Mouse (Mus musculus) liver (tissue): ENCODE data around the gene Cpeb4.
A peak's percentile ranks its signal among the peaks of the same experiment; 100 is the strongest.
"Not testable (repeated sequence)": the region's sequence is repeated elsewhere in the genome, so short reads cannot be mapped to it uniquely, and the experiment has no call there.

Source experiments
- DNase-seq: peaks from one replicate; pipeline ENCODE4 v3.0.0-alpha.2; 2020; ENCODE audit warnings: mixed read lengths

Gene Cpeb4

DNA sequence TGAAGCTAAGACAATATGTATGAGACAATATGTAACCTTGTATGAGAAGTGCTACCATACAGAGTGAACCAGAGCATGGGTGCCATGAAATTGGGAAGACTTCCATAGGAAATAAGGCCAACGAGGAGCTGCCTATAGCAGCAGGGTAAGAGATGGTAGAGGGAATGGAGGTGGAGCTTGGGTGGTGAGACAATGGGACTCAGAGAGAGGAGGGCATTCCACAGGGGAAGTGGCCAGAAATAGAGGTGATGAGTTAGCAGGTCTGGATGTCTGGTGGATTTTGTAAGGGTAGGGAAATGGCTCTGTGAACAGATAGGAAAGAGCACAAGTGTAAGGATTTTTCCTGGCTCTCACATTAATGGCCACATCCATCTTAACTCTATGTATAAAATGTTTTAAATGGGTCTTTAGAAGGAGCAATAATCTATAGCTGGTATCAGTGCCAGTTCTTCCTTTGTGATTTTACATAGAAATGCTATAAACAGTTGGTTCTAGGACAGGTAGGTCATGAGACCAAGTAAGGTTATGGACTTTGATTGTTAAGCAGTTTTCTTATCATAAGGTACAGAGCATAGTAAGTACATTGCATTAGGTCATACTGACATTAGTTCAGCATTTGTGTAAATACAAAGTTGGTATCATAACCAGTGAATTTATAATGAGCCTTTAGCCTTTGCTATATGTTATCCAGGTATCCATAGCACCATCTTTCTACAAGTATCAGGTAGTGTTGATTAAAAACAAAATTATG lies 30.4 kb downstream of the Cpeb4 start:
- DNase-seq: no peak

DNA sequence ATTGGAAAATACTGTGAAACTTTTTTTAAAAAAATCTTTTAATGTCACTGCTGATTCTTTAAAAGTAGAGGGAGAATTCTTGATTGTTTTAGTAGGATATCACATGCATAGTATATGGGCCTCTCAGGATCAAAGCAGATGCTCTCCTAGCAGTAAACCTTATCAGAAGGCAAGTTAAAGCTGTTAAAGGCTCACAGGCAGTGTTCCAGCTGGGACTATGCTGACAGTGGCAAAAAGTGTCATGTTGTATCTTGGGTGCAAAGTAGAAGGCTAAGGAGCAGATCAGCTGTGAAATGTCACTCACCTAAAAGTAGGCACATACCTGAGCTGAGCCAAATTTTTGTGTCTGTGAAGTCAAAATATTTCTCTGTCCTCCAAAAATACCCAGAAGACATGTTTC lies 34.5 kb downstream of the Cpeb4 start:
- no peak for DNase-seq

DNA sequence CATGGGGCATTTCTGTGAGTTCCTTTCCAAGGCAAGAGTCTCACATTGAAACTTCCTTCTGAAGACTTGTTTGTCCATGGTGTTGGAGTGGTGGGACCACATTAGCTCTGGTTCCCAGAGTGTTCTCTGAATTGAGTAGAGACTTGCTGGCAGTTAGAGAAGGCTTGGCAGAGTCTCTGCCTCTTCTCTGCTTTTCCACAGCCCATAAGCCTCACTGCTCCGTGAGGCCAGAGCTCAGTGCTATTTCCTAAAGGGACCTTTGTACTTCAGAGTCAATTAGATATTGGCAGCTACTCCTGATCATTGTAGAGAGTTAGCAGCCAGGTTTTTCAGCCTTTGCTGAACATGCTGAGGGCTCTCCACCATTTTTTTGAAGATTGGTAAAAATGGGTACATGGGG lies 35.6 kb downstream of the Cpeb4 start:
- DNase-seq: no peak

DNA sequence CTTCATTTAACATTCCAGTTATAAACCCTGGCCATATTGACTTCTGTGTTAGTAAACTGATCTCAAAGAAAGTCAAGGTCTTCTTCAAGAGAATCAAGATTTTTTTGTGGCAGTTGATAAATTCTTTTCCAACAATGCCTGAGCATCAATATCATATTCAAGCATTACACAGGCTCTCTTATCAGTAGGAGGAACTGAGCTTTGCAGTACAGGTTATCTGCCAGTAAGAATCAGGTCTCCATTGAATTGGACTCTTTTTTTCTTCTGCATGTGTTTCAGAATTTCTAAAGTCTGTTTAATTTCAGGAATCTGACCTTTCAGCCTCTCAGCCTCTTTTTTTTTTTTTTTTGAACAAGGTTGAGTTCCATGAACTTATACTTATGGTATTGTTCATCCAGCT lies 40.9 kb downstream of the Cpeb4 start:
- no peak for DNase-seq

DNA sequence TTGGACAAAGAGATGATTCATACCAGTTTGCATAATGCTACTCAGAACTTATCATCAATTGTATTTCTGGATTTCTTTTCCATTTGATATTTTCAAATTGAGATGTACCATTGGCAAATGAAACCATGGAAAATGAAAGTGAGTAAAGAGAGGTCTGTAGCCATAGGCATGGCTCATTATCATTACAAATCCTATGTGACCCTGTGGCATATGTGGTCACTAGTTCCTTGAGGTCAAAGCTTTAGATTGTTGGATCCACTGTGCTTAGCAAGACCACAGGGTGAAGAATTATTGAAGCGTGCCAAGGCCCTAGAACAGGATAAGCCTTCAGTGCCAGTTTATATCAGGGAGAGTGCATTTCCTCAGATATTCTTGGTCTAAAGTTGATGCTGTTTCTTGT lies 45.8 kb downstream of the Cpeb4 start:
- DNase-seq: no peak

DNA sequence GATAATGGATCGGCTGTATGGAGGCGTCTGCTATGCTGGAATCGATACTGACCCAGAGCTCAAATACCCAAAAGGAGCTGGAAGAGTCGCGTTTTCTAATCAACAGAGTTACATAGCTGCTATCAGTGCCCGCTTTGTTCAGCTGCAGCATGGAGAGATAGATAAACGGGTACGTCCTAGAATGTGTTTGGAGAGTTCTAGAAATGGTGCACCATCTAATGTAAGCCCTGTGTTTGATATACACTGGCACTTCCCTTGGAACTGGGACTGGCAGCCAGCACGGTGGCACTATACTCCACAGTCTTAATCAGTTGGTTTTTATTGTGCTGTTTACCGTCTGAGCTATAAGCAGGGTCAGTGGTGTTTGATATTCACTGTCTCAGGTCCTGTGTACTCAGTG lies 58.0 kb downstream of the Cpeb4 start:
- no peak for DNase-seq

DNA sequence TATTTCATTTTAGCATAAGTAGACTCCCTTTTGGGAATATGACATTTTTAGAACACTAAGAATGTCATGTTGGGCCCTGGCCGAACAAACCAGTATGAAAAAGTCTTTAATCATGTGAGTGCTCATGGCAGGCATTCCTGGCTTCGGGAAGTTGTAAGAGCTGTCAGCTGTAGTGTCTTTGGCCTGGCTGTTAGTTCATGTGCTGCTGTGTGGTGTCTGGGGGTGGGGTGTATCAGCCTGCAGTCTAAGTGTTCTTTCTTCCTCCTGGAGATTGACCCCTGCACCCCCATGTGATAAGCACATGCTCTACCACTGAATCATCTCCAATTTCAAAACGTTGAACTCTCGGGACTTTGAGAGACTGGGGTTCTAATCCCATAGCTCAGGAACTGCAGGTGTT lies 63.6 kb downstream of the Cpeb4 start:
- no peak for DNase-seq

DNA sequence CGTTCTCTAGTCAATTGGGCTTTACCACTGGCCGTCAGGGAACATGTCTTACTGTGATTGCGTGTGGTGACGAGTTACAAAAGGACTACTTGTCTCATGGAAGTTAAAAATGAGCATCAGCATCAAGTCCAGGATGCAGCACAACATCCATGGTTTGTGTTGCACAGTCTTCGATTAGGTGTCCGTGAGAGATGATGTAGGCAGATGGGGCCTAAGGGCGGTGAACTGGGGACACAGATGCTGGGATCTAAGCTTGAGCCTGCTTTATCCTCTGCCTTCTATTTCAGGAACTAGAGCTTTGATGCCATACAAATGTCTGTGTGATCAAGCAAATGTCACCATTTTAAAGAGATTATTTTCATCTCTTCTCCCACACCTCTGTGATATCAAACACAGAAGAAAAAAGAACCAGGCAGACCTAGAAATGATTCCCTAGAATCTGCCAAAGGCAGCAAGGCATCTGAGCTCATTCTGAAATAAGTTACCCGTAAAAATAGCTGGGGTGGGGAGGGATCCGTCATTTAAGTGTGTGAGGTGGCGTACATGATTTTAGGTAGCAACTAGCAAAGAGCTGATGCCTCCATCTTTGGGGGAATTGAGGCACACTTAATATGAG lies 65.0 kb downstream of the Cpeb4 start:
- DNase-seq: no peak

DNA sequence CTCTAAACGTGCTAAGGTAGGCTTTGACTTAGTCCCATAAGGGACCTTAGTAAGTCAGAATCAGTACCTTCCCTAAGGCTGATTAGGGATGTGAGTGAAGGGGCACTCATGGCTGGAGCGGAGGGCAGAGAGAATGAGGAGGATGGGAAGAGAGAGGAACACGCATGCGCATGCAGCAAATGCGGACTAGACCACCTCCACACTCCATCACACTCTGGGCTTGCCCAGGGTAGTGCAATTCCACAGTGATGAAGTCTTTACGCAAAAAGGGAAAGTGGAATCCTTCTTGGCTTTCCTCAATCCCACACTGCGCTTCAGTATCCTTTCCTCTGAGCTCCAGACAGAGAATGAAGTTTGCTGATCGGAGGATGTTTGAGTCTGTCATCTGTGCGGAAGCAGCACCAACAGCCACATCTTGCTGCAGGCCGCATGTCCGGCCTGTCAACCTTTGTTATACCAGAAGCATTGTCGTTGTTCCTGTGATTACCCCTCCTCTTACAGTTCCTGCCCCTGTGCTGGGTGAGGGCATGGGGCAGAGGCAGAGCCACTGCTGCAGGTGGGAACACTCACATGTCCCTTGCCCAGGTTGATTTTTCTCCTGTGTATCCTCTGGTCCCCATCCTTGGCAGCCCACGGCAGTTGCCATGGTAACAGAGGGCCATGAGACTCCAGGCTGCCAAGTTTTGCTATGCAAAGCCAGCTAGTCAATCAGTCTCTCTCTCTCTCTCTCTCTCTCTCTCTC lies 69.1 kb downstream of the Cpeb4 start:
- DNase-seq: no peak

DNA sequence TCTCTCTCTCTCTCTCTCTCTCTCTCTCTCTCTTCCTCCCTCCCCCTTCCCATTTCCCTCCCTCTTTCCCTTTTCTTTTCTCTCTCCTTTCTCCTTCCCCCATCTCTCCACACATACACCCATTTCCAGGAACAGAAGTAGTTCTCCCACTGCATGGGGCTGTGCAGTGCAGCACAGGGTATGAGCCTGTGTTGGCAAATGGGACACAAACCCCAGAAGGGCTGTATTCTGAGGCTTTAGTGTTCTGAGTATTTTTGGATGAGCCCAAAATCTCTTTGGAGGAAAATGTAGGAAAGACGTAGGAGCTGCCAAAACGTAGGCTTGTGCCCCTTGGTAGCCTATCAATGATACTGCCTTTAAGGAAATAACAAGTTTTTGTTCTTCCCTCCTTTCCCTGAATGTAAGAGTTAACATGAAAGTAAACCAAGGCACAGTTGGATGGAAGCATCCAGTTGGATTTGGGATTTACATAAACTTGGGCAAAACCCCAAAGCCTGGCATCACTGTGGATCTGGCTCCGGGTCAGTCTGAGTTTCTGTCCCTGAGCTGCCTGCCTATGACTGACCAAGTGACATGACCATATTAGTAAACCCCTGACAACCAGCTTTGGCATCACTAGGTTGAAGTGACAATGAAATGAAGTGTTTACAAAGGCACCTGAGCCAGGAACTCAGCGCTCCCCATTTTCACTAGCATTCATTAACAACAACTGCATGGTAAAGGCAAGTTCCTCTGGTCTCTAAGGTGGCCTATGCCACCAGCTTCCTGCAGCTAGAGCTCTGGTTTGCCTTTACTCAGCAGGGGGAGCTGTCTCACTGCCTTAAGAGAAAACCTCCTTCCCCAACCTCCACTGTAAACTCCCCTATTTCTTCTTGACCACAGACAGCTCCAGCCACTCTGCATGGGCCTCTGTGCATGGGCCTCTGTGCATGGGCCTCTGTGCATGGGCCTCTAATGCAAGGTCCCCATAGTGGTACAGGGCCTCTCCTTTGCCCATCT lies 69.9 kb downstream of the Cpeb4 start:
- no peak for DNase-seq

DNA sequence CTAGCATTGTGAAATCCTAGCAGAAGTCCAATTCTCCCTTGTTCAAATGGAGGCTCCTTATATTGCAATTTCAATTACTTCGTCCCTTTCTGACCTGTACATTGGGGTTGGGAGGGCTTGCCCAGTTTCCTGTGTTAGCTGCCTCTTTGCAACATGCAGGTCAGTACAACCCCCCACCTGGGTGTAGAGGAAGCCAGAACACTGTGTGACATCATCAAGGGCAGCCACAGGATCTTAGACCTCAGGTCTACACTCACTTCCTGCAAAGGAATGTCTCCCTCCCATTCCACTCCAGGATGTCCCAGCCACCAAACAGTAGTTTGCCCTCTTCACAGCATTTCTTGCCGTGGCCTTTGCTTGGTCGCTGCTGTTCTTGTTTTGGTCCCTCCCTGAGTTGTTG lies 73.5 kb downstream of the Cpeb4 start:
- no peak for DNase-seq

DNA sequence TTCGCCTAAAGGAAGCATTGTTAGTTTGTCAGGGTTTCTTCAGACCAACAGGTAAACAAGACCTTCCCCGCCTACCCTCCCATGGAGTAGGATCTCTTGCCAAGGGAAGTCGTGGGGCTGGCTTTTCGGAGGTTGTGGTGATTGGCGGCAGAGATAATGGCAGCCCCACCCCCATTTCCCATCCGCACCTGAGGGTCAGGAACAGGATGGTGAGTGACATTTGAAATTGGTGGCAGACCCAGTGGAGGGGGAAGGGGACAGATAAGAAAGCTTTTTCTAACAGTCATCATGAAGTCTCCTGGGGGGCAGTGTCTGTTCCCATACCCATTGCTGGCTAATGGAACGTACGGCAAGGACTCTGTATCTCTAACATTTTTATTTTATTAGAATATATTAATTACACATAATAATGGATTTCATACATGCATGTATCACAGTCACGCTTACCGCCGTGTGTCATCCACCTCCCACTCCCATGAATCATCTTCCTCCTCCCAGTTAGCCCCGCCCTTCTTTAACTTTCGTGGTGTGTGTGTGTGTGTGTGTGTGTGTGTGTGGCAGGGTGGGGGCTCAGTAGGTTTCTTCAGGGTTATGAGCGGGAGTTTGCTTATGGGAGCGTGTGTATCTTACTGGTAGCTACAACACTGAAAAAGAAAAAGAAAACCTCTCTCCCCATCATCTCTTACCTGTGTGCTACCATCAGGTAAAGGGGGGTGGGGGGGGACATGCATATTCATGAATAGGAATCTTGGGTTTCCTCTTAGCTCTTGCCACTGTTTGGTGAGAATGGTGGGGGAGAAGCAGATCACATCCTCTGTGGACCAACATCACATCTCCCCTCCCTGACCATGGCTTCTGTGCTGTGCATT lies 76.7 kb downstream of the Cpeb4 start:
- DNase-seq: peak; percentile 41

DNA sequence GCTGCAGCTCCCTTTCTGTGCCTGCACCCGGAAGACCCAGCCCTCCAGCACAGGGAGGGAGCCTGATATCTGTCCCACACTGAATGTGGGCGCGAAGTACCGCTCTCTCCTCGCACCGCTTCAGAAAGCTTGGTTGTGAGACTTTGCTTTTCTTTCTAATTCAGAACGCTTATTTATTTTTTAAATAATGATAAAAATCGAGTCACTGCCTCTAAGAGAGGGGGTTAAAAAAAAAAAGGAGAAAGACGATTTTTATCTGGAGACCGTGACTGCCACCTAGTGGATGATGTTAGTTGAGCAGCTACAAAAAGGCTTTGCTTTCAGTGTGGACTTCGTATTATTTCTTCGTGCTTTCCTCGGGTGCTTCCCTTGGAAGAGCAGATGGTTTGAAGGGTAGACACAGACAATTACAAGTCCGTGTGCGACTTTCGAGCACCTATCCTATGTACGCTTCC lies 77.3 kb downstream of the Cpeb4 start:
- DNase-seq: peak; percentile 72

DNA sequence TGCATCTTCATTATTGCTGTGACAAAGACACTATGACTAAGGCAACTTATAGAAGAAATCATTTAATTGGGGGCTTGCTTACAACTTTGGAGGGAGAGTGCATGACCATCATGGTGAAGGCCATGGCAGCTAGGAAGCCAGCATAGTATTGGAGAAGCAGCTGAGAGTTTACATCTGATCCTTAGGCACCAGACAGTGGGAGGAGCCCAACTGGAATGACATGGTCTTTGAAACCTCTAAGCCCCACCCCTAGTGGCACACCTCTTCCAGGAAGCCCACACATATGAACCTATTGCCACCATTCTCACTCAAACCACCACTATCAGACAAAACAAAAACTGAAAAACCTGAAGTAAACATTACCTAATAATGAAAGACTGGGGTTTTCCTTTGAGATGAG lies 88.1 kb downstream of the Cpeb4 start:
- no peak for DNase-seq

DNA sequence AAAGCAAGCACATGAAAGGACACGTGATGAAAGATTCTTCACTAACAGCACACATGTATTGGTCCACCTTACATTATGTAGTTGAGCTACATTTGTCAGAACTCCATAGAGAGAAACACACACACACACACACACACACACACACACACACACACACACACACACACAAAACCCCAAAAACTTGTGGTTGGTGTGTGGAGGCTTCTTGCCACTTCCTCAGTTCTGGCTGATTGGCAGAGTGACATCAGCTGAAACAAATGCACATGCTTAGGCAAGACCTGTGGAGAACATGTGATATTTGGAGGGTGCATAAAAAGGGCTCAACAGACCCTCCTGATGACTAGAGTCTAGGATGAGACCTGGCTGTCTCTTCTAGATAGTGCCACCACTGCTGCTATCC lies 92.0 kb downstream of the Cpeb4 start:
- DNase-seq: no peak

DNA sequence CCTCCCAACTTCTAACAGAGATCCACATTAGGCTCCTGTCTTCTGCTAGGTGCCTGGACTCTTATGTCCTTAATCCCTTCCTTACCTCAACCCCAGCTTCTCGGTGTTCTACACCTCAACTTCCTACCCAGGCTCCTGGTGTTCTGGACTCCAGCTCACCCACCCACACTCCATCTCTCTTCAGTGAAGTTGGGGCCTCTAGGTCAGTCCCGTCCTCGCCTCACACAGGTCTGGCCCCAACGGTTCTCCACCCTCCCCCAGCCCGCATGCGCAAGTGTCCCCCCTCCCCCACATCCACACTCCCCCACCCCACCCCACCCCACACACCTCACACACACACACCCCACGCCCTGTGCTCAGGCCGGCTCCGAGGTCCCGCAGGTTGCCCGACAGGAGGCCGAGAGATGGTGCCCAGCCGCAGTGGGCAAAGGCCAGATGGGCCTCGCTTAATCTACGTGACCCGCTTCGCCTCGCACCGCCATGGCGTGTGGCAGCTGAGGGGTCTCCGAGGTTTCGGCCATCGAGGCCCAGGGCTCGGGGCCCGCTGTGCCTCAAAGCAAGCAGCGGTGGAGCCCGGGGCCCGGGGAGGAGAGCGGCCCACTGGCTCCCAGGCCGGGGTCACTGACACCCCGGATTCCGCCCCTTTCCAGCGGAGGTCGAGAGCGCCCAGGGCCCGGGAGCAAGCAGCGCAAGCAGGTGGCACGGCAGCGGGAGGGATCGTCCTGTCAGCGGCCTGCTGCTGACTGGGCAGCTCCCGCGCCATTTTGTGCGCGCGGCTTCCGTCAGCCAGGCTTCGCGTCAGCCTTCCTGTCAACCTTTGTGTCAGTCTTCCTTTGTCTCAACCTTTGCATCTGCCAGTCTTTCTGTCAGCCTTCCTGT lies 93.5 kb downstream of the Cpeb4 start, which contains the start of gene 4930524B15Rik:
4930524B15Rik (plus strand) TSS at position 337 of the 879 bp plus-strand sequence.
- DNase-seq: no peak

DNA sequence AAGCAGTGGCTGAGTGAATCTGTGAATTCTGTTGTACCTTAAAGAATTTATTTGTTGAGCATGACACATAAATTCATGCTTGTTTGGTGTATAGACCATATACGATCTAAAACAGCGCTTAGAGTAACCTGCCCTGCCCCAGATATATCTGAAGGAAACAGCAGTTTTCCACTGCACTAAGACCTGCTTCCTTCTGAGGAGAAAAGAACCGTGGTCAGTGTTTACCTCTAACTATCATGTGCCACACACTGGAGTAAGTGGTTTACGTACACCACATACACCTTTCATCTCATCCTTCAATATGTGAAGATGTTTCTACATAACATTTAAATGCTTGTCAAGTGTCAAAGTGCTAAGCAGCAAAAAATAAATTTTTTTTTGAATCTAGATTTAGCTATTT lies 102.1 kb downstream of the Cpeb4 start:
- no peak for DNase-seq

DNA sequence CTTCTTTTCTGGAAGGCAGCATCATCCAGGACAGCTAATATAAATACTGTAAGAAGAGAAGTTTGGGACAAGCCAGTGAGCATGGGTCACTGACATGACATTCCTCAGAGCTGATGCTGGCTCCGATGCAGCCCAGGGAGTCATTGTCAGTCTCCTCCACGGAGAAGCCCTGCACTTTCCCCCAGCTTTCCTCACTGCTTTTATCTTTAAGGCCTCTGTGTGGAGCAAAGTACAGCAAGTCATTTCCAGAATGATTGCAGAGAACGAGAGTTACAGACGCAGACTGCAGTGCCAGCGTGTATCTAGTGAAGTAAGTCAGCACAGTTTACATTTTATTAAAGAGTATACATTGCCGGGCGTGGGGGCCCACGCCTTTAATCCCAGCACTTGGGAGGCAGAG lies 102.8 kb downstream of the Cpeb4 start:
- DNase-seq: no peak

DNA sequence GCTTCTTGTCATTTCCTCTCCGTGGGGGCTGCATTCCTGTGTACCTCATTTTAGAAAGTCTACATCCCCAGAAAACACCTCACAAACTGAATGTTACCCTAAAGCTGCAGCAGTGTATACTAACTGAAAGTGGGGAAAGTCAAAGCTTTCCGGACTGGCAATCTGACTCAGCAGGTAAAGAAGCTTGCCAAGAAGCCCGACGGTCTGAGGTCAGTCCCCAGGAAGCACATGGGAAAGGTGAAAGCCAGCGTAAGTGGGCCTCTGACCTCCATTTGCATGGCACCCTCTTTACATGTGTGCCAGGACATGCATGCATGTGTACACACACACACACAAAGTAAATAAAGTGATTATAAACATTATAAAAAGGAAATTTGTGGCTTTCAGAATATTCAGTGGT lies 103.7 kb downstream of the Cpeb4 start:
- no peak for DNase-seq

DNA sequence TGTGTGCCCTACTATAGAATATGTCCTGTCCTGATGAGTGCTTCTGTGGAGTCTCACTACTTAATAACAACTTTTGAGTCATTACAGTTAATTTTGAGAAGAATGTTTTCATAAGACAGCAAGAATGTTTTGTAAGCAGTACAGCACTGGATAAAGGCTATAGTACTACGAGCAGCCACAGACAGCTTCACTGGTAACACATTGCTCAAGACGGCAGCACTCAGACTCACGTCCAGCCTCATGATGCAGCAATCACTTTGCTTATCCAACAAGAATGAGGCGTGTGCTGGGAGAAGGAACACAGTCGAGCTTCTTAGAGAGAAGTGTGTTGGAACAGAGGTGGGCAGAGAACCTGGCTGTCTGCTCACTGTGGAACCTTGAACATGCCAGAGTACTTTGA lies 104.1 kb downstream of the Cpeb4 start:
- DNase-seq: no peak

DNA sequence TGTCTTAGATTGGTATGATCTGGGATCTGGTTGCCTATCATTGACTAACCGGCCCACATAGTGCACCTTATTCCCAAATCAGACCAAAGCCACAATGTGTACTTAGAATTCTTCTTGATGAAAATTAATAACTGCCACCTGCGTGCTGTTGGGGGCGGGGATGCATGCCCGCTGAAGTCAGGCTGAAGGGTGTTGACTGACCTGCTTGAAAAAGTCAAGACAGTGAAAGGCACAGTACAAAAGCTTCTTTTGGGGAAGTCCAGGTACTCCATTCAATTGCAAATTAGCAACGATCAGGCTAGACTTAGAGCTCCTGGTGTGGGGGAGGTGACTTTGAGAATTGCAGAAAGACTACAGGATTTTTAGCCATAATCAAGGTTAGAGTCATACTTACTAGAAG lies 108.1 kb downstream of the Cpeb4 start:
- DNase-seq: not testable (repeated sequence)
